Mouse (Mus musculus): ENCODE data around the gene Epb41l1. TPM values are rescaled to one million over a fixed set of nuclear protein-coding genes. Genes with fewer than 3 reads are reported as not detected.
A peak's percentile ranks its signal among the peaks of the same experiment; 100 is the strongest.

The Epb41l1 gene
- total and polyA plus RNA-seq, 2 experiments from 2014 or later: 12.7 to 261 TPM

DNA sequence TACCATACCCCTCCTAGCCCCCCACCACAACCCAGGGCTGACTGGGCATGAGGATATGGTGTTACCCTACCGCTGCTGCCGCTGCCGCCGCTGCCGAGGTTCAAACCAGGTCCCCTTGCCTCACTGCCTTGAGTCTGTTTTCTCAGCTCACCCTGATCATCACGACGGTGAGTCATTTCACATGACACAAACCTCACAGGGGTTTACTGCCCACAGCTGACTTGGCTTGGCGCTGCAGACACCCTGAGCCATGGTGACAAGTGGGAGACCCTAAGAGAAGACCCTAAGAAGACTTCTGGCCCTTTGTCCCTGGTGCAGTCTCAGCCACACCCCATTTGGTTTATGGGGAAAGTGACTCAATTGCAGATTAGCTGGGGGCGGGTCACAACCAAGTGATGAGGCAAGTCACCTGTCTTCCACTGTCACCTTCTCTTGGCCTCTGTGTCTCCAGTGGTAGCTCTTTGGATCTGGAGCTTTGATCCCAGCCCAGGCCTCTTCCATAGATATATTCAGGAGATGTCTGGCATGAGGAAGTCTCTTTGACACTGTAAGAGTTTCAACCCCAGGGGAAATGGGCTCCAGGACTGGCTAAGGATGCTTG is 34.9 kb downstream of the Epb41l1 start:
- DNase-seq (ENCODE audit: low spot score) (no peak), ATAC-seq (ENCODE audit: low FRiP score) (no peak)
- TF ChIP-seq CTCF (IDR thresholded peaks at IDR 0.05): no peak
- H3K4me1 ChIP-seq (ENCODE audit: insufficient read depth, low read length): no peaks in the 10 kb centered on the region
- 91% methylated on average over 9 of the region's 9 CpGs for WGBS
- no peak overlapping the region for H3K9ac ChIP-seq (replicated peaks; ENCODE audit: low read length, poor library complexity, severe bottlenecking)
- no peaks in the 10 kb centered on the region for H3K9me3 ChIP-seq (ENCODE audit: low read length)
- H3K4me3 ChIP-seq (ENCODE audit: low read depth, low read length): no peak overlapping the region
- no peak overlapping the region for H3K4me2 ChIP-seq (ENCODE audit: low read depth, low read length, poor library complexity, severe bottlenecking)
- H3K27ac ChIP-seq (ENCODE audit: low read depth, low read length): no peak overlapping the region
- no peaks in the 10 kb centered on the region for H3K27me3 ChIP-seq (ENCODE audit: insufficient read depth, low read length)
- H3K36me3 ChIP-seq (ENCODE audit: insufficient read depth, low read length): 0 out of 2 replicates have a peak, but pooled peaks cover 3% of the 10 kb centered on the region

DNA sequence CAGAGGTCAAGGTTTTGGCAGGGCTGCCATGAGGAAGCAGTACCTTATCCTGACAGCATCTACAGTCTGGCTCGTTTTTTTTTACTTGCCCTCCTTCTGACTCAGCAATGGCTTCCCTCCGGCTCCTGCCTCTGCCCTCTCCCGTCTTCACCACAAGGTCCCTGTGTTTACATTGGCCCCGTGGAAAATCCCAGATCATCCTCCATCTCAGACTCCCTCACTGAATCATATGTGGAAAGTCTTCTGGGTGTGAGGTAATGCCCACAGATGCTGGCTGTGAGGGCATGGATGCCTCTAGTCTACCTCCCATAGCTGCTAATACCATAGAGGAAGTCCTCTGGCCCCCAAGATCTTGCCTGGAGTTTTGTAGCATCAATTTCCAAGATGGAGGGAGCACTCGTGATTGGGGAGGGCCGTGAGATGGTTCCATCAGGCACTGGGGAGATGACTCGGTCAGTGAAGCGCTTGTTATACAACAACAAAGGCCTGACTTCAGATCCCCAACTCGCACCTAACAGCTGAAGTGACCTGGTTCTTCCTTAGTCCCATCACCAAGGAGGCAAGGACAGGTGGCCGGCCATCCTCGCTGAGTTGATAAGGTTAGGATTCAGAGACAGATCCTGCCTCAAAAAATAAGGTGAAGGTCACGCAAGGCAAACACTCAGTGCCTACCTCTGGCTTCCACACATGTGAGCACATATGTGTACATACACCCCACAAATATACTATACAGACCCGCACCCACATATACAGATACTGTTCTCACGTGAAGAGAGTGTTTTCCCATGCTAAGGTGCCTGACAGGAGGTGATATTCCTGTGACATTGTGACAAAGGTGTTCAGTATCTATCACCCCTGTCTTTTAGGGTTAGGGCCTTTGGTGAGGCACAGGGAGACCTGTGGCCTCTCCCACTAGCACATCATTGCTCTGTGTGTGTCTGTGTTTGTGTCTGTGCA is 36.0 kb downstream of the Epb41l1 start:
- H3K9me3 ChIP-seq (ENCODE audit: low read length): no peaks in the 10 kb centered on the region
- H3K27ac ChIP-seq (ENCODE audit: low read depth, low read length): no peak overlapping the region
- no peak for DNase-seq (ENCODE audit: low spot score)
- no peak for TF ChIP-seq CTCF (IDR thresholded peaks at IDR 0.05)
- H3K27me3 ChIP-seq (ENCODE audit: insufficient read depth, low read length): no peaks in the 10 kb centered on the region
- H3K36me3 ChIP-seq (ENCODE audit: insufficient read depth, low read length): 0 out of 2 replicates have a peak, but pooled peaks cover 3% of the 10 kb centered on the region
- no peak overlapping the region for H3K9ac ChIP-seq (replicated peaks; ENCODE audit: low read length, poor library complexity, severe bottlenecking)
- no peak overlapping the region for H3K4me2 ChIP-seq (ENCODE audit: low read depth, low read length, poor library complexity, severe bottlenecking)
- no peak for ATAC-seq (ENCODE audit: low FRiP score)
- 80% methylated on average over 14 of the region's 14 CpGs for WGBS
- no peaks in the 10 kb centered on the region for H3K4me1 ChIP-seq (ENCODE audit: insufficient read depth, low read length)
- no peak overlapping the region for H3K4me3 ChIP-seq (ENCODE audit: low read depth, low read length)

DNA sequence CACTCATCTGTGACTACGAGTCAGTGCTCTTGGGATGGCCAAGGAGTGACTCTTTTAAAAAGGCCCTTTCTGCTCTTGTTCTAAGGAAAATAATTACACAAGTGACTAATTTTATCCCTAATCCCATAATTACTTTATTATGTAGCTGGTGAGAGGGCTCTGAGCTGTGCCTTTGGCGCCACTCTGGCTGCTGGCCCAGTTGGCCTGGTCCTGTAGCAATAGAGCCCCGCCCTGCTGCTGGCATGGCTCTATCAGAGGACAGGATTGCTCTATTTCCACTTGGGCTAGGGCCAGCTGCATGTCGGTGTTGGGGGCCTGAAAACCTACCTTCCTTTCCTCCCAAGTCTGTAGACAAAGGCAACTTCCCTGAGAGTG is 36.6 kb downstream of the Epb41l1 start:
- ATAC-seq (ENCODE audit: low FRiP score) (no peak), DNase-seq (ENCODE audit: low spot score) (peak; percentile 56)
- Histone ChIP-seq H3K36me3 (ENCODE audit: insufficient read depth, low read length) (0 out of 2 replicates have a peak, but pooled peaks cover 3% of the 10 kb centered on the region), H3K9me3 (ENCODE audit: low read length) (no peaks in the 10 kb centered on the region), H3K27me3 (ENCODE audit: insufficient read depth, low read length) (no peaks in the 10 kb centered on the region), H3K4me2 (ENCODE audit: low read depth, low read length, poor library complexity, severe bottlenecking) (no peak overlapping the region), H3K9ac (replicated peaks; ENCODE audit: low read length, poor library complexity, severe bottlenecking) (no peak overlapping the region), H3K4me1 (ENCODE audit: insufficient read depth, low read length) (no peaks in the 10 kb centered on the region; the same call in 1 of the 2 replicates), H3K4me3 (ENCODE audit: low read depth, low read length) (no peak overlapping the region), H3K27ac (ENCODE audit: low read depth, low read length) (no peak overlapping the region)
- 50% methylated on average over 4 of the region's 4 CpGs for WGBS
- TF ChIP-seq CTCF (IDR thresholded peaks at IDR 0.05): no peak

DNA sequence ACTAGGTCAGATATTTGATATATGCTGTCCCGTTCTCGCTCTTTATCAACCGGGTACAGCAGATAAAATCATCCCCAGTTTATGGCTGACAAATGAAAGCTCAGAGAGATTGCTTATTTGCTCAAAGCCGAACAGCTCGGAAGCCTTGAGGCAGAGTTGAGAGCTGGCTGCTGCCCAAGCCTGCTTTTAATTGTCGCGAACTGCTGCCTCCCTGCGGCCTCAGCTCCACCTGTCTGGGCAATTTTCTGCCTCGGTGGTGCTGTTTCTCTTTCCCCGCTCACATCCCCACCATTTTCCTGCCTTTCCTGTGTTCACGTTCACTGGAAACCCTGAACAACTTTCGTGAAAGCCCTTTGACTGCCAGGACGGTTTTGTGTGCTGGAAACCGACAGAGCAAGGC is 39.8 kb downstream of the Epb41l1 start:
- WGBS: 30% methylated on average over 14 of the region's 14 CpGs
- ATAC-seq (ENCODE audit: low FRiP score) (no peak), DNase-seq (ENCODE audit: low spot score) (peak; percentile 72)
- TF ChIP-seq CTCF (IDR thresholded peaks at IDR 0.05): peak; percentile 50
- no peaks in the 10 kb centered on the region for H3K9me3 ChIP-seq (ENCODE audit: low read length)
- H3K4me1 ChIP-seq (ENCODE audit: insufficient read depth, low read length): no peaks in the 10 kb centered on the region; the same call in 1 of the 2 replicates
- no peak overlapping the region for H3K27ac ChIP-seq (ENCODE audit: low read depth, low read length)
- no peak overlapping the region for H3K4me2 ChIP-seq (ENCODE audit: low read depth, low read length, poor library complexity, severe bottlenecking)
- no peaks in the 10 kb centered on the region for H3K27me3 ChIP-seq (ENCODE audit: insufficient read depth, low read length)
- 0 out of 2 replicates have a peak, but pooled peaks cover 3% of the 10 kb centered on the region for H3K36me3 ChIP-seq (ENCODE audit: insufficient read depth, low read length)
- no peak overlapping the region for H3K4me3 ChIP-seq (ENCODE audit: low read depth, low read length)
- H3K9ac ChIP-seq (replicated peaks; ENCODE audit: low read length, poor library complexity, severe bottlenecking): no peak overlapping the region

DNA sequence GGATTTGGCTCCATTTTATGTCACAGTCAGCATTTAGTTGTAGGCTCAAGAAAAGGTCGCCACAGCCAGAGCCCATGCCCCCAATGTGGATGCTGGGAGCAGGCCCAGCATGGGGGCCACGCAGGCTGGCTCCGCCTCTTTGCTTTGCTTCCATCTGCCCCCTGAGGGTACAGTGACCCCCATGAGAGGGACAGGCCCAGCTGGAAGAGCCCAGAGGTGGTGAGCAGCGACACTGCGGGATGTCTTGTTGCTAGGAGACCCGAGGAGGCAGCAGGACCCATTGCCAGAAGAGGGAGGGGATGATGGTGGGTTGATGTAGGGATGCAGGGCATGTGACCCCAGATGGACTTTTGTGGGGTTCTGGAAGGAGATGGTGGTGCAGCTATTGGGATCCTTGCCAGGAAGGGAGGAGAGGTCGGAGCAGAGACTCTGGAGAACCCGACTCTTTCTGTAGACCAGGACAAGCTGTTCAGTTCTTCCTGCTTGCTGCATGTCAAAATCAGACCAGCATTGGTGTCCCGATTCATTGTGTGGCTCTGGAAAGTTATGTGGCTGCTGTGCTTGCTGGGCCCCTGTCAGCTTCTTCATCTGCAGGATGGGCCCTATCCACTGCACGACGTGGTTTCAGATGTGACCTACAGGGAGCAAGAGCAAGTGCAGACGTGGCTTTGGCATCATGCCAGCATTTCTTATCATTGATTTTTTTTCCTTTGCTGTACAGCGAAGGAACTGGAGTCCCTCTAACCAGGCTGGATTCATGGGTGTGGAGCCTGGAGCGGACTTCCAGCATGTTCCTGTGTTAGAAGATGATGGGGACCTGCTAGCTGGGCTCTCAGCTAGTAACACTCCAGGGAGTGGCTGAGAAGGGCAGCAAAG is 41.7 kb downstream of the Epb41l1 start:
- ATAC-seq (ENCODE audit: low FRiP score) (no peak), DNase-seq (ENCODE audit: low spot score) (peak; percentile 32)
- H3K4me3 ChIP-seq (ENCODE audit: low read depth, low read length): no peak overlapping the region
- H3K9ac ChIP-seq (replicated peaks; ENCODE audit: low read length, poor library complexity, severe bottlenecking): no peak overlapping the region
- H3K36me3 ChIP-seq (ENCODE audit: insufficient read depth, low read length): no peaks in the 10 kb centered on the region; the same call in 1 of the 2 replicates
- WGBS: 41% methylated on average over 14 of the region's 14 CpGs
- H3K4me1 ChIP-seq (ENCODE audit: insufficient read depth, low read length): no peaks in the 10 kb centered on the region; the same call in 1 of the 2 replicates
- H3K9me3 ChIP-seq (ENCODE audit: low read length): no peaks in the 10 kb centered on the region
- TF ChIP-seq CTCF (IDR thresholded peaks at IDR 0.05): no peak
- no peak overlapping the region for H3K4me2 ChIP-seq (ENCODE audit: low read depth, low read length, poor library complexity, severe bottlenecking)
- H3K27me3 ChIP-seq (ENCODE audit: insufficient read depth, low read length): no peaks in the 10 kb centered on the region
- H3K27ac ChIP-seq (ENCODE audit: low read depth, low read length): no peak overlapping the region

All from midbrain, postnatal 0 days (tissue).